Mouse (Mus musculus): ENCODE results near the gene Copz1.

Copz1 gene

GRCm38 (mm10) chr15:103292673-103293345, 20.3 kb downstream of the Copz1 start:
- Histone ChIP-seq H3K36me3 (ENCODE audit: insufficient read depth, low read length) (peaks cover 95% of the 10 kb centered on the region), H3K4me1 (replicated peaks; ENCODE audit: low read depth, low read length) (peaks cover 46% of the 10 kb centered on the region), H3K9me3 (ENCODE audit: low read length) (no peaks in the 10 kb centered on the region), H3K27me3 (ENCODE audit: insufficient read depth, low read length) (no peaks in the 10 kb centered on the region), H3K4me3 (replicated peaks; ENCODE audit: low read length) (no peak overlapping the region)
- TF ChIP-seq NANOG (IDR thresholded peaks at IDR 0.05; ENCODE audit: borderline replicate concordance, low read length) (no peak), CTCF (conservative IDR thresholded peaks at IDR 0.05; ENCODE audit: low read length) (no peak), POU5F1 (IDR thresholded peaks at IDR 0.05; ENCODE audit: borderline replicate concordance, low read length) (no peak)

GRCm38 (mm10) chr15:103293375-103293774, 20.9 kb downstream of the Copz1 start:
- Histone ChIP-seq H3K4me1 (replicated peaks; ENCODE audit: low read depth, low read length) (peaks cover 52% of the 10 kb centered on the region), H3K9me3 (ENCODE audit: low read length) (no peaks in the 10 kb centered on the region), H3K27me3 (ENCODE audit: insufficient read depth, low read length) (no peaks in the 10 kb centered on the region), H3K36me3 (ENCODE audit: insufficient read depth, low read length) (peaks cover 95% of the 10 kb centered on the region), H3K4me3 (replicated peaks; ENCODE audit: low read length) (no peak overlapping the region)
- no peak for TF ChIP-seq NANOG (IDR thresholded peaks at IDR 0.05; ENCODE audit: borderline replicate concordance, low read length)
- TF ChIP-seq POU5F1 (IDR thresholded peaks at IDR 0.05; ENCODE audit: borderline replicate concordance, low read length): no peak
- TF ChIP-seq CTCF (conservative IDR thresholded peaks at IDR 0.05; ENCODE audit: low read length): peak; percentile 72

DNA sequence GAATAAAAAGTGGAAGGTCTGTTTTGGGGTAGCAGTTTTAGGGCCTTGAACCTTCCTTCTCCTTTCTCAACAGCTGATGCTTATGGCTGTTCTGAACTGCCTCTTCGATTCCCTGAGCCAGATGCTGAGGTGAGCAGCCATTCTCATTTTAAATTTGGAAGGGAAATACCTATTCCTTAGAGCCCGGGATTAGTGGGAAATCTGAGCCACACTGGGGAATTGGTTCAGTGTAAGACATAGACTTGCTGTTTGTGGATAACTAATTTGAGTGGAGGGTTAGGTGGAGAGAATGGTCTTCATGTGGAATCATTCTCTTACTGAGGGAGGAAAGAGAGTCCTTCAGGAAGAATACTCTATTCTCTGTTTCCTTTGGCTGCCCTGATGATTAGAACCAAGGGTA, 22.1 kb downstream of the Copz1 start:
- H3K4me3 ChIP-seq (replicated peaks; ENCODE audit: low read length): no peak overlapping the region
- no peaks in the 10 kb centered on the region for H3K9me3 ChIP-seq (ENCODE audit: low read length)
- no peaks in the 10 kb centered on the region for H3K27me3 ChIP-seq (ENCODE audit: insufficient read depth, low read length)
- TF ChIP-seq POU5F1 (IDR thresholded peaks at IDR 0.05; ENCODE audit: borderline replicate concordance, low read length) (no peak), NANOG (IDR thresholded peaks at IDR 0.05; ENCODE audit: borderline replicate concordance, low read length) (no peak), CTCF (conservative IDR thresholded peaks at IDR 0.05; ENCODE audit: low read length) (no peak)
- peaks cover 56% of the 10 kb centered on the region for H3K4me1 ChIP-seq (replicated peaks; ENCODE audit: low read depth, low read length)
- H3K36me3 ChIP-seq (ENCODE audit: insufficient read depth, low read length): peaks cover 95% of the 10 kb centered on the region

GRCm38 (mm10) chr15:103295851-103296250, 23.3 kb downstream of the Copz1 start:
- TF ChIP-seq POU5F1 (IDR thresholded peaks at IDR 0.05; ENCODE audit: borderline replicate concordance, low read length) (no peak), CTCF (conservative IDR thresholded peaks at IDR 0.05; ENCODE audit: low read length) (no peak), NANOG (IDR thresholded peaks at IDR 0.05; ENCODE audit: borderline replicate concordance, low read length) (no peak)
- Histone ChIP-seq H3K36me3 (ENCODE audit: insufficient read depth, low read length) (peaks cover 86% of the 10 kb centered on the region), H3K9me3 (ENCODE audit: low read length) (no peaks in the 10 kb centered on the region), H3K4me3 (replicated peaks; ENCODE audit: low read length) (peak overlapping the region; percentile 29; the same call in 1 of the 2 replicates), H3K27me3 (ENCODE audit: insufficient read depth, low read length) (peaks cover 5% of the 10 kb centered on the region), H3K4me1 (replicated peaks; ENCODE audit: low read depth, low read length) (peaks cover 64% of the 10 kb centered on the region)

DNA sequence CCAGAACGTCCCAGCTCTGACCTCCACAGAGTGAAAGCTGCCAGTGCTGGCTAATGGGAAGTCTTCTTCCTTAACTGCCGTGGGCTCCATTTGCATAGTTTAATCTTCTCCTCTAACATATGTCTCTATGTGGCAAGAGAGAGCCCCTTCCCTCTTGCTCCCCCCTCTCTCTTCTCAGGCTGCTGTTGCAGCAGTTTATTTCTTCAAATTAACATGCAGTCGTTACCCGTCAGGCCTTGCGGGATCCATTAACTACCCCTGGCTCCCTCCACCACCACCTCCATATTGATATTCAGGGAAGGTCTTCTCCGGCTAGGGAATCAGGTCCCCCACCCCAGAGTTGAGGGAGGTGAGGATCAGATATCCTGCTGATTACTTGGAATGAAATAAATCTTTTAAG, 24.8 kb downstream of the Copz1 start:
- H3K4me1 ChIP-seq (replicated peaks; ENCODE audit: low read depth, low read length): peaks cover 77% of the 10 kb centered on the region
- no peaks in the 10 kb centered on the region for H3K9me3 ChIP-seq (ENCODE audit: low read length)
- H3K4me3 ChIP-seq (replicated peaks; ENCODE audit: low read length): no peak overlapping the region
- H3K27me3 ChIP-seq (ENCODE audit: insufficient read depth, low read length): peaks cover 14% of the 10 kb centered on the region
- H3K36me3 ChIP-seq (ENCODE audit: insufficient read depth, low read length): peaks cover 74% of the 10 kb centered on the region
- TF ChIP-seq CTCF (conservative IDR thresholded peaks at IDR 0.05; ENCODE audit: low read length) (no peak), POU5F1 (IDR thresholded peaks at IDR 0.05; ENCODE audit: borderline replicate concordance, low read length) (no peak), NANOG (IDR thresholded peaks at IDR 0.05; ENCODE audit: borderline replicate concordance, low read length) (no peak)

DNA sequence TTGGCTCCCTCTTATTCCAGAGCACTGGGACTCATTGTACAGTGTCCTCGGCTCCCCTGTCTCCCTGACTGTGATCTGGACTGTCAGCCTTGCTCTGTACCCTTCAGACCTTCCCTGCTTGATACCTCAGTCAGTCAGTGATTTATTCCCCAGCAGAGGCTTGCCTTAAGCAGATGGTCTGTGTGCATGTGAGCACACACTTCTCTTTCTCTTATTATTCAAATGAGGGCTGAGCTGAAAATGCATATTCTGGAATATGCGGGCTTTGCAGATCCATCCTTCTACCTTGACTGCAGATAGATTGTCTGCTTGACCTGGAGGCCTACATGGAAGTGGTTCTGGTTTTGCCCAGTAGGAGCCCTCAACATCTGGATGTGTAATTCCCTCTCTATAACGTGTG, 25.5 kb downstream of the Copz1 start:
- Histone ChIP-seq H3K27me3 (ENCODE audit: insufficient read depth, low read length) (peaks cover 20% of the 10 kb centered on the region), H3K4me3 (replicated peaks; ENCODE audit: low read length) (no peak overlapping the region), H3K9me3 (ENCODE audit: low read length) (no peaks in the 10 kb centered on the region), H3K36me3 (ENCODE audit: insufficient read depth, low read length) (peaks cover 67% of the 10 kb centered on the region), H3K4me1 (replicated peaks; ENCODE audit: low read depth, low read length) (peaks cover 85% of the 10 kb centered on the region)
- TF ChIP-seq POU5F1 (IDR thresholded peaks at IDR 0.05; ENCODE audit: borderline replicate concordance, low read length) (no peak), CTCF (conservative IDR thresholded peaks at IDR 0.05; ENCODE audit: low read length) (no peak), NANOG (IDR thresholded peaks at IDR 0.05; ENCODE audit: borderline replicate concordance, low read length) (no peak)

GRCm38 (mm10) chr15:103298861-103299616, 26.5 kb downstream of the Copz1 start:
- Histone ChIP-seq H3K4me3 (replicated peaks; ENCODE audit: low read length) (peak overlapping the region; percentile 62; the same call in 1 of the 2 replicates), H3K27me3 (ENCODE audit: insufficient read depth, low read length) (peaks cover 30% of the 10 kb centered on the region), H3K4me1 (replicated peaks; ENCODE audit: low read depth, low read length) (peaks cover 95% of the 10 kb centered on the region), H3K9me3 (ENCODE audit: low read length) (no peaks in the 10 kb centered on the region), H3K36me3 (ENCODE audit: insufficient read depth, low read length) (peaks cover 57% of the 10 kb centered on the region)
- TF ChIP-seq CTCF (conservative IDR thresholded peaks at IDR 0.05; ENCODE audit: low read length) (no peak), POU5F1 (IDR thresholded peaks at IDR 0.05; ENCODE audit: borderline replicate concordance, low read length) (no peak), NANOG (IDR thresholded peaks at IDR 0.05; ENCODE audit: borderline replicate concordance, low read length) (no peak)

DNA sequence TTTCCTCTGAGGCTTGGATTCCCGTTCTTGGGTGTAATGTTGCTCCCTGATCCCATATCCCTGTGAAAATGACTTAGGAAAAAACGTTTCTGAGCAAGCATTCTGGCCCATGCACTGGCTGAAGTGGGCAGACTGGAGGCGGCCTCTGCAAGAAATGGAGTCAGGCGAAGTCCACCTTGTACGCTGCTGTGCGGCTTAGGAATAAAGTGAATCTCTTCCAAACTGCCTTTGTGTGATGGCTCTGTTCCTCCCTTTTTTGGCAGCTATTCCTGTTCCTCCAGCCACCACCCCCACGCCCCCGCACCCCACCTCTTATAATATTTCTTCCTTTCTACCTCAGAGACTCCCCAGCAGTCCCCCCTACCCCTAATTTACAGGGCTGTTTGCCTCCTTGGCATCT, 27.1 kb downstream of the Copz1 start:
- H3K4me1 ChIP-seq (replicated peaks; ENCODE audit: low read depth, low read length): peaks cover 98% of the 10 kb centered on the region
- H3K4me3 ChIP-seq (replicated peaks; ENCODE audit: low read length): peak overlapping the region; percentile 62
- no peaks in the 10 kb centered on the region for H3K9me3 ChIP-seq (ENCODE audit: low read length)
- H3K36me3 ChIP-seq (ENCODE audit: insufficient read depth, low read length): peaks cover 54% of the 10 kb centered on the region
- TF ChIP-seq CTCF (conservative IDR thresholded peaks at IDR 0.05; ENCODE audit: low read length) (no peak), POU5F1 (IDR thresholded peaks at IDR 0.05; ENCODE audit: borderline replicate concordance, low read length) (no peak), NANOG (IDR thresholded peaks at IDR 0.05; ENCODE audit: borderline replicate concordance, low read length) (no peak)
- H3K27me3 ChIP-seq (ENCODE audit: insufficient read depth, low read length): peaks cover 36% of the 10 kb centered on the region

Data from E14TG2a.4 (cell line).